Mouse (Mus musculus): ENCODE data around the gene Arl14ep. TPM values are rescaled to one million over a fixed set of nuclear protein-coding genes. Genes with fewer than 3 reads are reported as not detected.

Arl14ep gene
- total RNA-seq, 1 experiment: 39.4 TPM

DNA sequence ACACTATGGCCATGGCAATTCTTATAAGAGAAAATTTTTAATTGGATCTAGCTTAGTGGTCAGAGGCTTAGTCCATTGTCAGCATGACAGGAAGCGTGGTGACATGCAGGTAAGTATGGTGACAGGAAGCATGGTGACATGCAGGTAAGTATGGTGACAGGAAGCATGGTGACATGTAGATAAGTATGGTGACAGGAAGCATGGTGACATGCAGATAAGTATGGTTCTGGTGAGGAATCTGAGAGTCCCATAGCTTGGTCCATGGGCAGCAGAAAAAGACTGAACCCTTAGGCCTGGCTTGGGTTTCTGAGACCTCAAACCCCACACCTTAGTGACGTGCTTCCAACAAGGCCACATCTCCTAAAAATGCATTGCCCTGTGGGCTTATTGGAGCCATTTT, 38.5 kb downstream of the Arl14ep start:
- in situ Hi-C loops (cut with MboI; ENCODE audit: low sequenced_read_pairs in 2 of 2, unreplicated experiment in 2 of 2): no loop called here
- TF ChIP-seq ZNF384 (IDR thresholded peaks at IDR 0.05; ENCODE audit: low read depth, low read length) (no peak), CHD2 (IDR thresholded peaks at IDR 0.05; ENCODE audit: low read depth, low read length) (no peak), HCFC1 (IDR thresholded peaks at IDR 0.05; ENCODE audit: borderline replicate concordance, insufficient read depth, low read length) (no peak), ZC3H11A (IDR thresholded peaks at IDR 0.05; ENCODE audit: borderline replicate concordance, low read depth, low read length) (no peak), MAFK (IDR thresholded peaks at IDR 0.05; ENCODE audit: insufficient read depth, low read depth, low read length) (no peak)
- H3K9ac ChIP-seq (ENCODE audit: insufficient read depth, low read depth, low read length, poor library complexity, severe bottlenecking): no peak overlapping the region

DNA sequence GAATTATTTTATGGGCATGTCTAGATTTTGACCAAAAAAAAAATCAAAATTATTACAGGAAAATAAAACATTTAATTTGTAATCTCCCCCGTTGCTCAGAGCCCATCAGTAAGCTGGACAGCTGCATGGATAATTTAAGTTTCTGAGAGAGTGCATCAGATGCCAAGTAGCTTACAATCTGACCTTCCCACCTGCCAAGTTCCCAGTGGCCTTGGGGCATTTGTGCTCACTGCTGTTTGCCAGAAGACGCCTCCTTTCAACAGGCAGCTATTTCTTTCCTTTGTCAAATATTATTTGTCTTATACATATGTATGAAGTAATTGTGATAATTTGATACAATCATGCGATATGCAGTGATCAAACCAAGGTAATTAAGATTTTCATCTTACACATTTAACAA, 44.3 kb downstream of the Arl14ep start:
- H3K27ac ChIP-seq (ENCODE audit: insufficient read depth, low read depth, low read length, poor library complexity, severe bottlenecking): no peak overlapping the region
- H3K9me3 ChIP-seq (ENCODE audit: control insufficient read depth, insufficient read depth, low read depth, low read length): no peaks in the 10 kb centered on the region
- no peak for DNase-seq (ENCODE audit: low read depth, low spot score)
- H3K9ac ChIP-seq (ENCODE audit: insufficient read depth, low read depth, low read length, poor library complexity, severe bottlenecking): no peak overlapping the region
- in situ Hi-C loops (cut with MboI; ENCODE audit: low sequenced_read_pairs in 2 of 2, unreplicated experiment in 2 of 2): no loop called here
- no peaks in the 10 kb centered on the region for H3K4me1 ChIP-seq (ENCODE audit: control insufficient read depth in 2 of 2, insufficient read depth in 2 of 2, low read length in 2 of 2, poor library complexity in 1 of 2)
- no peaks in the 10 kb centered on the region for H3K36me3 ChIP-seq (ENCODE audit: control insufficient read depth, insufficient read depth, low read length, poor library complexity, severe bottlenecking)
- no peak overlapping the region for H3K4me3 ChIP-seq (ENCODE audit: insufficient read depth in 1 of 2, low read depth in 1 of 2, low read length in 2 of 2, poor library complexity in 1 of 2, severe bottlenecking in 1 of 2)
- TF ChIP-seq HCFC1 (IDR thresholded peaks at IDR 0.05; ENCODE audit: borderline replicate concordance, insufficient read depth, low read length) (no peak), MAFK (IDR thresholded peaks at IDR 0.05; ENCODE audit: insufficient read depth, low read depth, low read length) (no peak), ZC3H11A (IDR thresholded peaks at IDR 0.05; ENCODE audit: borderline replicate concordance, low read depth, low read length) (no peak), ZNF384 (IDR thresholded peaks at IDR 0.05; ENCODE audit: low read depth, low read length) (no peak), CHD2 (IDR thresholded peaks at IDR 0.05; ENCODE audit: low read depth, low read length) (no peak)

More for the DNA sequence above, 38.5 kb downstream of the Arl14ep start:
- Histone ChIP-seq H3K4me1 (ENCODE audit: control insufficient read depth in 2 of 2, insufficient read depth in 2 of 2, low read length in 2 of 2, poor library complexity in 1 of 2) (no peaks in the 10 kb centered on the region), H3K36me3 (ENCODE audit: control insufficient read depth, insufficient read depth, low read length, poor library complexity, severe bottlenecking) (no peaks in the 10 kb centered on the region), H3K27ac (ENCODE audit: insufficient read depth, low read depth, low read length, poor library complexity, severe bottlenecking) (no peak overlapping the region), H3K4me3 (ENCODE audit: insufficient read depth in 1 of 2, low read depth in 1 of 2, low read length in 2 of 2, poor library complexity in 1 of 2, severe bottlenecking in 1 of 2) (no peak overlapping the region), H3K9me3 (ENCODE audit: control insufficient read depth, insufficient read depth, low read depth, low read length) (no peaks in the 10 kb centered on the region)
- DNase-seq (ENCODE audit: low read depth, low spot score): no peak

Other genes starting within 250 kb of the Arl14ep start
- not detected in 2 replicates for gene Fshb, start 85.2 kb upstream of the Arl14ep start, total RNA-seq (2012; rRNA removed)

Measured in ES-E14 (cell line).